20 mouse cellular contexts compared by ENCODE assay signal in the genomic region with DNA sequence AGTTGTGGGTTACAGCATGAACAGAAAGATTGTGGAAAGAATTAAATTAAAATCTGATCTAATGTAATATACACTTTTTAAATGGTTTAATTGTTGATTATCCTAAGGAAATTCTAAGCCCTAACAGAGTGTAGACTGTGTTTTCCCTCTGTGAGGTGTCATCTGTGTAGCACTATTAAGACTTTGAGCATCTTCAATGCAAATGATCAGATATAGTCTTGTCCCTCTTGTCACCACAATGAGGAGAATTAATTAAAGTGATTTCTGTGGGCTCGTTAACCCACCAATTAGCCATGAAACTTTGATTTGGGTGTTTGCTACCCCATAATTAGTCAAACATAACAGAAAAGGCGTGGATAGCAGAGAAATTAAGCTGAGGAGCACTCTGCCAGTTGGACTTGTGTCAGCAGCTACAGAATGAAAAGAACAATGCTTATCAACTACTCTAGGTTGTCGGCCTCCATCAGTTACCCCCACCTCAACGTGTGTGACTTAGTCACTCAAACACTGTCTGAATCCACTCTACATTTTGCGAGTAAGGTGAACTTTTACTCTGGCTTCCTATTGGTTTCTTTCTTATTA.
"Had no signal": no experiment of that assay in that cellular context is flagged by ENCODE, and none has a peak within 500 bp of the region (broad histone marks: within the 10 kb centered on the region; RNA-seq: fewer than 3 reads in every experiment).

No protein-coding gene starts in this region.

- H3K9ac ChIP-seq: kidney, embryonic 15.5 days; liver, embryonic 13.5 days; midbrain, embryonic 12.5 days; neural tube, embryonic 13.5 days had no signal

- H3K4me3 ChIP-seq: kidney, embryonic 15.5 days; left cerebral cortex, adult 2 months; liver, embryonic 13.5 days; midbrain, embryonic 12.5 days; myocyte; neural tube, embryonic 13.5 days had no signal

- H3K4me1 ChIP-seq: kidney, embryonic 15.5 days; liver, embryonic 13.5 days; midbrain, embryonic 12.5 days; neural tube, embryonic 13.5 days had no signal

- H3K27ac ChIP-seq: kidney, embryonic 15.5 days; left cerebral cortex, adult 2 months; liver, embryonic 13.5 days; macrophage; midbrain, embryonic 12.5 days; neural tube, embryonic 13.5 days; stomach, postnatal 0 days had no signal

- ATAC-seq: midbrain, embryonic 16.5 days had no signal

- H3K36me3 ChIP-seq: kidney, embryonic 15.5 days; liver, embryonic 13.5 days; midbrain, embryonic 12.5 days; neural tube, embryonic 13.5 days had no signal

- H3K4me2 ChIP-seq: kidney, embryonic 15.5 days; liver, embryonic 13.5 days; midbrain, embryonic 12.5 days; neural tube, embryonic 13.5 days had no signal

- H3K27me3 ChIP-seq: kidney, embryonic 15.5 days; liver, embryonic 13.5 days; midbrain, embryonic 12.5 days; neural tube, embryonic 13.5 days had no signal

- H3K9me3 ChIP-seq: kidney, embryonic 15.5 days; liver, embryonic 13.5 days; midbrain, embryonic 12.5 days; neural tube, embryonic 13.5 days had no signal

- DNase-seq: kidney, adult 8-10 months; kidney, postnatal 10 days; kidney, postnatal 36 days; layer of hippocampus, postnatal 36 days; liver, embryonic 13.5 days; lung, adult 2 months; lung, postnatal 14 days; right cerebral cortex, adult 18-20 months; right cerebral cortex, postnatal 14 days; right cerebral cortex, postnatal 4 days; thymus, adult 2 months; thymus, postnatal 25 days had no signal
